Mouse (Mus musculus): ENCODE measurements around the gene Hsf2.

GRCm38 (mm10) chr10:57437898-57438297, 48.3 kb upstream of the Hsf2 start:
- TF ChIP-seq POLR2A (IDR thresholded peaks at IDR 0.05; ENCODE audit: extremely low read depth, insufficient read depth, low read length) = no peak
- no peak for TF ChIP-seq CTCF (IDR thresholded peaks at IDR 0.05; ENCODE audit: extremely low read depth, insufficient read depth, low read length)

Data from cortical plate, adult 2 months (tissue).